Mouse (Mus musculus): ENCODE measurements around the gene Gm47283.
"Not testable (repeated sequence)": the region's sequence is repeated elsewhere in the genome, so short reads cannot be mapped to it uniquely, and the experiment has no call there.

Gene Gm47283

DNA sequence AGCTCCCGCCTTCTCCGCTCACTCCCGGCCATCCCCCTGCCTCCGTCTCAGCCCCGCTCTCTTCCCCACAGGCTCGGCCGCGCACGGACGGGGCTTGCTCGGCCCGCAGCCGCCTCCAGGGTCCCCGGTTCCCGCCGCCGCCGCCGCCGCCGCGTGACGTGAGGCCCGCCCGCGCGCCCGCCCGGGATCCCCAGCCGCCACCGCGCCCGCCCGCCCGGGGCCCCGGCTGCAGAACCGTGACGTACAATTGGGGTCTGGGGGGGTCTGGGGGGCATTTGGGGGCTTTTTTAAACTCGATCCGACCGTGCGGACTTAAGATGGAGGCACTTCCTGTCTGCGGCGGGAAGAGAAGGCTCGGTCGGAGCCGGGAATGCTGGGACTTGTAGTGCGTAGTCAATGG, at the start of gene Gm47283:
TSS of gene Gm47283 (plus strand) at position 301 of the 400 bp plus-strand sequence.
- not testable (repeated sequence) for DNase-seq (ENCODE audit: low read depth, low spot score)

DNA sequence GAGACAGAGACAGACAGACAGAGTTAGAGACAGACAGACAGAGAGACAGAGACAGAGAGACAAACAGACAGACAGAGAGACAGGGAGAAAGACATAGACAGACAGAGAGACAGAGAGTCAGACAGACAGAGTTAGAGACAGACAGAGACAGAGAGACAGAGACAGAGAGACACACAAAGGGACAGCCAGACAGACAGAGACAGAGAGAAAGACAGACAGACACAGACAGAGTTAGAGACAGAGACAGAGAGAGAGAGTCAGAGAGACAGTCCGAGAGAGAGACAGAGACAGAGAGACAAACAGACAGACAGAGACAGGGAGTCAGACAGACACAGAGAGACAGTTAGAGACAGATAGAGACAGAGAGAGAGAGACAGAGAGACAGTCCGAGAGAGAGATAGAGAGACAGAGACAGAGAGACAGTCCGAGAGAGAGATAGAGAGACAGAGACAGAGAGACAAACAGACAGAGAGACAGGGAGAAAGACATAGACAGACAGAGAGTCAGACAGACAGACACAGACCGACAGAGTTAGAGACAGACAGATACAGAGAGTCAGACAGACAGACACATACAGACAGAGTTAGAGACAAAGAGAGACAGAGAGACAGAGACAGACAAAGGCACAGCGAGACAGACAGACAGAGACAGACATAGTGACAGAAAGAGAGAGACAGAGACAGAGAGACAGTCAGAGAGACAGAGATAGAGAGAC, 49.2 kb upstream of the Gm47283 start:
- DNase-seq (ENCODE audit: low read depth, low spot score): not testable (repeated sequence)

DNA sequence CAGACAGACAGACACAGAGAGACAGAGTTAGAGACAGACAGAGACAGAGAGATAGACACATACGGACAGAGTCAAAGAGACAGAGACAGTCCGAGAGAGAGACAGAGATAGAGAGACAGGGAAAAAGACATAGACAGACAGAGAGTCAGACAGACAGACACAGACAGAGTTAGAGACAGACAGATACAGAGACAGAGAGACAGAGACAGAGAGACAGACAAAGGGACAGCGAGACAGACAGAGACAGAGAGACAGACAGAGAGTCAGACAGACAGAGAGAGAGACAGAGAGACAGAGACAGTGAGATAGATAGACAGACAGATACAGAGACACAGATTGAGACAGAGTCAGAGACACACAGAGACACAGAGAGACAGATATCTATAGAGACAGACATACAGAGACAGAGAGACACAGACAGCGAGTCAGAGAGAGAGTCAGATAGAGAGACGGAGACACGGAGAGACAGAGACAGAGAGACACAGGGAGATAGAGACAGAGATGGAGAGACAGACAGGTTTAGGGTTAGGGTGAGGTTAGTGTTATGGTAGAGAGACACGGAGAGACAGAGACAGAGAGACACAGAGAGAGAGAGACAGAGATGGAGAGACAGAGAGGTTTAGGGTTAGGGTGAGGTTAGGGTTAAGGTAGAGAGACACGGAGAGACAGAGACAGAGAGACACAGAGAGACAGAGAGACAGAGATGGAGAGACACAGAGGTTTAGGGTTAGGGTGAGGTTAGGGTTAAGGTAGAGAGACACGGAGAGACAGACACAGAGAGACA, 48.1 kb upstream of the Gm47283 start:
- DNase-seq (ENCODE audit: low read depth, low spot score): not testable (repeated sequence)

DNA sequence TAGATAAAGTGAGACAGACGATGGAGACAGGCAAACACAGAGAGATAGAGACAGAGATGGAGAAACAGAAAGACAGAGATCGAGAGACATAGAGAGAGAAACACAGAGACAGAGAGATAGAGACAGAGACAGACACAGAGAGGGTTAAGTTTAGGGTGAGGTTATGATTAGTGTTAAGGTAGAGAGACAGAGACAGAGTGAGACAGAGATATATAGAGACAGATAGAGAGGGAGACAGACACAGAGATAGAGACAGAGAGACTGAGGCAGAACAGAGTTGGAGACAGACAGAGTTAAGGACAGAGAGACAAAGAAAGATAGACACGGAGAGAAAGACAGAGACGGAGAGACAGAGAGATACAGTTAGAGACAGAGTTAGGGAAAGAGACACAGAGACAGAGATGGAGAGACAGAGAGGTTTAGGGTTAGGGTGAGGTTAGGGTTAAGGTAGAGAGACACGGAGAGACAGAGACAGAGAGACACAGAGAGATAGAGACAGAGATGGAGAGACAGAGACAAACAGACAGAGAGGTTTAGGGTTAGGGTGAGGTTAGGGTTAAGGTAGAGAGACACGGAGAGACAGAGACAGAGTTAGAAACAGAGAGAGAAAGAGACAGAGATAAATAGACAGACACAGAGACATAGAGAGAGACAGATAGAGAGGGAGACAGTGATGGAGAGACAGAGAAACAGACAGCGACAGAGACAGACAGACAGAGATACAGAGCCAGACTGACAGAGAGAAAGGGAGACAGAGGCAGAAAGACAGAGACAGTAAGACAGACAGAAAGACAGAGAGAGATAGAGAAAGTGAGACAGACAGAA, 46.7 kb upstream of the Gm47283 start:
- no peak for DNase-seq (ENCODE audit: low read depth, low spot score)

DNA sequence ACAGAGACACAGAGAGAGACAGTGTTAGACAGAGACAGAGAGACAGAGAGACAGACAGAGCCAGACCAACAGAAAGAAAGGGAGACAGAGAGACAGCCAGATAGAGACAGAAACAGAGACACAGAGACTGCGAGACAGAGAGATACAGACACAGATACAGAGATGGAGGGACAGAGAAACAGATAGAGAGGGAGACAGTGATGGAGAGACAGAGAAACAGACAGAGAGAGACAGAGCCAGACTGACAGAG, 46.2 kb upstream of the Gm47283 start:
- DNase-seq (ENCODE audit: low read depth, low spot score): no peak

DNA sequence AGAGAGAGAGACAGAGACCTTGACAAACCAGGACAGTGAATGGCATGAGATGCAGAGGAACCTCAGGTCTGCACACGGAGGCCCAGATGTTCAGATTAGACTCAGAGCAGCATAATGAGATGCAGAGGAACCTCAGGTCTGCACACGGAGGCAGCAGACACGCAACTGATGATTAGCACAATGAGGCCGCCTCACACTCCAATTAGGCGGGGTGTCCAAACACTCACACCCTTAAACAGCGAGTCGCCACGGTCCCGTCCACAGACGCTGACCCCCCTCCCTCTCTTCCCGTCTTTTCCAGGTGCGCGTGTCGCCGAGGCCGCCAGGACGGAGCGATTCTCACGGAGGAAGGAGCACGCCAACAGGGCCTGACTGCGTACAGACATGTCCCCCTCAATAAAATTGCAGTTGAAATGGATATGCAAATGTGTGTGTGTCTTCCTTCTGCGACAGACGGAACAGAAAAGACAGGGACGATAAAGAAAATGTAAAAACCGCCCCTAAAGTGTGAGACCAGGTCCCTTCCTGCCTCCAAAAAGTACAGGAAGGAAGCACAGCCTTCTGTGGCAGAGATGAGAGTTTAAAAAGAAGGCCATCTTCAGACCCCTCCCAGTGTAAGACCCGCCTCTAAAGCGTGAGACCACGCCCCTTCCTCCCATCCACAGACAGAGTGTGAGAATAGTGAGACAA, 45.6 kb upstream of the Gm47283 start:
- DNase-seq (ENCODE audit: low read depth, low spot score): not testable (repeated sequence)

DNA sequence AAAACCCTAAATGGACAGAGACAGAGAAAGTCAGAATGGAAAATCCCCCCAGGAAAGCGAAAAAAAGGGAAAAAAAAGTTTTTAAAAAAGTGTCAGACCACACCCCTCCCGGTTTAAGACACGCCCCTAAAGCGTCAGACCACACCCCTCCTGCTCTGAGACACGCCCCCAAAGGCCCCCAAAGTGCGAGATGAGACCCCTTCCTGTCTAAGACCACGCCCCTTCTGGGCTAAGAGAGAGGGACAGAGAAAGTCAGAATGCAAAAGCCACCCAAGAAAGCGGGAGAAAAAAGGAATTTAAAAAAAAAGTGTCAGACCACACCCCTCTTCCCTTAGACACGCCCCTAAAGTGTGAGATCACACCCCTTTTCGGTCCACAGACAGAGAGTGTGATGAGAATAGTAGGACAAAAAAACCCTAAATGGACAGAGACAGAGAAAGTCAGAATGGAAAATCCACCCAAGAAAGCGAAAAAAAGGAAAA, 45.0 kb upstream of the Gm47283 start:
- DNase-seq (ENCODE audit: low read depth, low spot score): not testable (repeated sequence)

DNA sequence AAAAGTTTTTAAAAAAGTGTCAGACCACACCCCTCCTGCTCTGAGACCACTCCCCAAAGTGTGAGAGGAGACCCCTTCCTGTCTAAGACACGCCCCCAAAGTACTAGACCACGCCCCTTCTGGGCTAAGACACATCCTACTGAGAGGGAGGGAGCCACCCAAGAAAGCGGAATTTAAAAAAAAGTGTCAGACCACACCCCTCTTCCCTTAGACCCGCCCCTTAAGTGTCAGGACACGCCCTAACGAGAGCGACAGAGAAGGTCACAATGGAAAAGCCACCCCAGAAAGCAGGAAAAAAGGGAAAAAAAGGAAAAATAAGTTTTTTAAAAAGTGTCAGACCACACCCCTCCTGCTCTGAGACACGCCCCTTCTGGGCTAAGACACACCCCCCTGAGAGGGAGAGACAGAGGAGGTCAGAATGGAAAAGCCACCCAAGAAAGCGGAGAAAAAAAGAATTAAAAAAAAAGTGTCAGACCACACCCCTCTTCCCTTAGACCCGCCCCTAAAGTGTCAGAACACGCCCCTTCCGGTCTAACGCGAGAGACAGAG, 44.5 kb upstream of the Gm47283 start:
- DNase-seq (ENCODE audit: low read depth, low spot score): no peak

DNA sequence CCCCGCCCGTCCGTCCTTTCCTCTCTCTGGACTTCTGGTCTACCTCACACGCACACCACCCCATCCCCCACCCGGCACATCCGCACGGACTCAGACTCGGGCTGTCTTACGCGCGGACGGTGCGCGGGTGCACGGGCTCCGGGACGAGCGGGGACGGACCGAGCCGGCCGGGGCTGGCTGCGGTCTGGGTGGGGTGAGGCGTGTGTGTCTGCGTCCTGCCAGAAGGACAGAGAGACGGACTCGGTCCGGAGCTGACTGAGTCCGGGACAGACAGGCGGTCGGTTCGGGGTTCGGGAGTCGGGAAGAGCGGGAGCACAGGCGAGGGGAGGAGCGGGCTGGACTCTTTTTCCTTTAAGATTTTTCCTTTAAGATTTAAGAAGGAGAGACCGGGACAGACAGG, 43.5 kb upstream of the Gm47283 start:
- not testable (repeated sequence) for DNase-seq (ENCODE audit: low read depth, low spot score)

DNA sequence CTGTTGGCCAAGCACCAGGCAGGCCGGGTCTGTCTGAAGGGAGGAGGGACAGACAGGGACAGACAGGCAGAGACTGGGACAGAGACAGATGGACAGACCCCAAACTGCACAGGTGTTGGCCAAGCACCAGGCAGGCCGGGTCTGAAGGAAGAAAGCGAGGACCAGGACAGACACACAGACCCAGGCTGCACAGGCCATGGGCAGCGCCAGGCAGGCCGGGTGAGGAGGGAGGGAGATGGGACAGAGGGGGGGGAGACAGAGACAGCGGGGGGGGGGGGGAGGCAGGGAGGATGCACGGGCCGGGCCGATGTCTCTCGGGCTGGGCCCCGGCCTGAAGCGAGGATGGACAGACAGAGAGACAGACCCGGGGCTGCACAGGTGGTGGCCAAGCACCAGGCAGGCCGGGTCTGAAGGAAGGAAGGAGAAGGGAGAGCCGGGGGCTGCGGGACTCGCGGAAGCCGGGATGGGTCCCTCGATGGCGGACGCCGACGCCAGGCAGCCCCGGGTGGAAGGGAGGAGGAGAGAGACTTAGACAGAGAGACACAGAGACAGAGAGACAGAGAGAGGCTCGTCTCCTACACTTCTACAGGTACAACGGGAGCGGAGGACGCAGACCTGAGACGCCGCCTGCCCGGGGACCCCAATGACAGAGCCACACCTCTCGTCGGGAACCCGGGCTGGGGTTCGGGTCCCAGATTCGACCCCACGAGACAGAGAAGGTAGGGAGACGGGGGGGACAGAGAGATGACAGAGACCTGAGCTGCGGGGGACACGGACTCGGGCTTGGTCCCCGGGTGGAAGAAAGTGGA, 42.9 kb upstream of the Gm47283 start:
- not testable (repeated sequence) for DNase-seq (ENCODE audit: low read depth, low spot score)

DNA sequence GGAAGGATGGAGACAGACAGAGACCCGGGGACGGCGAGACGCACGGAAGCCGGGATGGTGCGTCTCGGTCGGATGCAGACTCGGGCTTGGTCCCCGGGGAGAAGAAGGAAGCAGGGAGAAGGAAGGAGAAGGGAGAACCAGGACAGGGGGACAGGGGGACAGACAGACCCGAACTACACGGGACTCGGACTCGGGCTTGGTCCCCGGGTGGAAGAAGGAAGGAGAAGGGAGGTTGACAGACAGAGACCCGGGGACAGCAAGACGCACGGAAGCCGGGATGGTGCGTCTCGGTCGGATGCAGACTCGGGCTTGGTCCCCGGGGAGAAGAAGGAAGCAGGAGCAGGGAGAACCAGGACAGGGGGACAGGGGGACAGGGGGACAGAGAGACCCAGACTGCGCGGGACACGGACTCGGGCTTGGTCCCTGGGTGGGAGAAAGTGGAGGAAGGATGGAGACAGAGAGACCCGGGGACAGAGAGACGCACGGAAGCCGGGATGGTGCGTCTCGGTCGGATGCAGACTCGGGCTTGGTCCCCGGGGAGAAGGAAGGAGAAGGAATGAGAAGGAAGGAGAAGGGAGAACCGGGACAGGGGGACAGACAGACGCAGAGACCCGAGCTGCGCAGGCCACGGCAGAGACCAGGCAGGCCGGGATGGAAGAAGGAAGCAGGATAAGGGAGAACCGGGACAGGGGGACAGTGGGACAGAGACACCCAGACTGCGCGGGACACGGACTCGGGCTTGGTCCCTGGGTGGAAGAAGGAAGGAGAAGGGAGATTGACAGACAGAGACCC, 42.1 kb upstream of the Gm47283 start:
- DNase-seq (ENCODE audit: low read depth, low spot score): not testable (repeated sequence)

DNA sequence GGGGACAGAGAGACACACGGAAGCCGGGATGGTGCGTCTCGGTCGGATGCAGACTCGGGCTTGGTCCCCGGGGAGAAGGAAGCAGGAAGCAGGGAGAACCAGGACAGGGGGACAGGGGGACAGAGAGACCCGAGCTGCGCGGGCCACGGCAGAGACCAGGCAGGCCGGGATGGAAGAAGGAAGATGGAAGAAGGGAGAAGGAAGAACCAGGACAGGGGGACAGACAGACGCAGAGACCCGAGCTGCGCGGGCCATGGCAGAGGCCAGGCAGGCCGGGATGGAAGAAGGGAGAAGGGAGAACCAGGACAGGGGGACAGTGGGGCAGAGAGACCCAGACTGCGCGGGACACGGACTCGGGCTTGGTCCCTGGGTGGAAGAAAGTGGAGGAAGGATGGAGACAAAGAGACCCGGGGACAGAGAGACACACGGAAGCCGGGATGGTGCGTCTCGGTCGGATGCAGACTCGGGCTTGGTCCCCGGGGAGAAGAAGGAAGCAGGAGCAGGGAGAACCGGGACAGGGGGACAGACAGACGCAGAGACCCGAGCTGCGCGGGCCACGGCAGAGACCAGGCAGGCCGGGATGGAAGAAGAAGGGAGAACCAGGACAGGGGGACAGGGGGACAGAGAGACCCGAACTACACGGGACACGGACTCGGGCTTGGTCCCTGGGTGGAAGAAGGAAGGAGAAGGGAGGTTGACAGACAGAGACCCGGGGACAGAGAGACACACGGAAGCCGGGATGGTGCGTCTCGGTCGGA, 41.3 kb upstream of the Gm47283 start:
- DNase-seq (ENCODE audit: low read depth, low spot score): not testable (repeated sequence)

DNA sequence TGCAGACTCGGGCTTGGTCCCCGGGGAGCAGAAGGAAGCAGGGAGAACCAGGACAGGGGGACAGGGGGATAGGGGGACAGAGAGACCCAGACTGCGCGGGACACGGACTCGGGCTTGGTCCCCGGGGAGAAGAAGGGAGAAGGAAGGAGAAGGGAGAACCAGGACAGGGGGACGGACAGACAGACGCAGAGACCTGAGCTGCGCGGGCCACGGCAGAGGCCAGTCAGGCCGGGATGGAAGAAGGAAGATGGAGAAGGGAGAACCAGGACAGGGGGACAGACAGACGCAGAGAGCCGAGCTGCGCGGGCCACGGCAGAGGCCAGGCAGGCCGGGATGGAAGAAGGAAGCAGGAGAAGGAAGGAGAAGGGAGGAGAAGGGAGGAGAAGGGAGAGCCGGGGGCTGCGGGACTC, 40.7 kb upstream of the Gm47283 start:
- no peak for DNase-seq (ENCODE audit: low read depth, low spot score)

DNA sequence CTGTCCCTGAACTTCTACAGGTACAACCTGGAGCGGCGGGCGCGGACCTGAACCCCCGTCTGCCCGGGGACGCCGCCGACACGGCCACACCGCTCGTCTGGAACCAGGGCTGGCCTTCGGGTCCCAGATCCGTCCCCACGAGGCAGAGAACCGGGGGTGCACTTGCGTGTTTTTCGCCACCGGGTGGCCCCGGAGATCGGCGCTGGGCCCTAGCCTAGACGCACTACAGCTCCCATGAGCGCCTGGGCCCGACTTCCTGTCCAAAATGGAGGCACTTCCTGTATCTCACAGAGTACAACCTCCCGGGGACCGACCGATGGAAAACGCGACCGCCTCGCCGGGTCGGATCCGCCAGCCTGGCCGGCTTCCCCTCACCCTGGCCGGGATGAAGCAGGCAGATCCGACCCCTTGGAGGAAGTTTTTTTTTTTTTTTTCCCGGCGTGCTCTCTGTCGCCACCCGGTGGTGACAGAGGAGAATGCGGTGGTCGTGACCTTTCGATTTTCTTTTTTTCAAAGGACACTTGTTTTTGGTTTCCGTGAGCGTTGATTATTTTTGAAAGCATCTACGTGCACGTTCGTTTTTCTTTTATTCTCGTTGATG, 40.1 kb upstream of the Gm47283 start:
- not testable (repeated sequence) for DNase-seq (ENCODE audit: low read depth, low spot score)

DNA sequence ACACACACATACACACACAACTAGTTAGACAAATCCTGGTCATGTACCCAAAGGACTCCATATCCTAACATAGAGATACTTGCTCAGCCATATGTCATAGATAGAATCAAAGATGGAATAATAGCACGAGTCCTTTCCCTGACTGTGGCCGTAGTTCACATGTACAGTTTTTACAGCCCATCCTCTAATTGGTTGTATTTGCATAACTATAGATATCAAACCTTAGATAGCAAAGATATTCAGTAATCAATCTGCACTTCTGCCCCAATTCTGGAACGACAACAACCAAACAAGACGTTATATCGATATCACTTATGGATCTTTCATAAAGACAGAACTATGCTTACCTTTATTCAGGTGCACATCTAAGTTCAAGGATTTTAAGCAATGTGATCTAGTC, 39.3 kb upstream of the Gm47283 start:
- DNase-seq (ENCODE audit: low read depth, low spot score): not testable (repeated sequence)

DNA sequence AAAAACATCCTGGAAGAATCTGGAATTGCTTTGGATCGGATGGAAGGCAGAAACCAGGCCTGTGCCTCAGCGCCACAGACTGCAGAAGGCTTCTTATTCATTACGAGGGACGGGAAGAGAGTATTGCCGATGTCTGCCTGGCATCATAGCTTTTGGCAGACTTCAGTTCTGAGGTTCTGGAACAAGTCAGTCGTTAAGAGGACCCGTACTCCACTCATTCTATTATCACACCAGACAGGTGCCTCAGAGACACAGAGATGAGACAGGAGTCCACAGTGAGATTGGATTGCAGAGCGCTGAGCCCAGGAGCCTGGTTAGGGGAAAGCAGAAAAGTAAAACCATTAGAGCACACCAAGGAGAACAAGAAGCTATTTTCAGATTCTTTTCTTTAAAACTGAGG, 29.8 kb upstream of the Gm47283 start, which contains the start of gene Gm21860:
TSS of gene Gm21860 (minus strand) at position 101 of the 400 bp plus-strand sequence.
- not testable (repeated sequence) for DNase-seq (ENCODE audit: low read depth, low spot score)

DNA sequence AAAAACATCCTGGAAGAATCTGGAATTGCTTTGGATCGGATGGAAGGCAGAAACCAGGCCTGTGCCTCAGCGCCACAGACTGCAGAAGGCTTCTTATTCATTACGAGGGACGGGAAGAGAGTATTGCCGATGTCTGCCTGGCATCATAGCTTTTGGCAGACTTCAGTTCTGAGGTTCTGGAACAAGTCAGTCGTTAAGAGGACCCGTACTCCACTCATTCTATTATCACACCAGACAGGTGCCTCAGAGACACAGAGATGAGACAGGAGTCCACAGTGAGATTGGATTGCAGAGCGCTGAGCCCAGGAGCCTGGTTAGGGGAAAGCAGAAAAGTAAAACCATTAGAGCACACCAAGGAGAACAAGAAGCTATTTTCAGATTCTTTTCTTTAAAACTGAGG, 54.5 kb downstream of the Gm47283 start, which contains the start of gene Gm21748:
TSS of gene Gm21748 (minus strand) at position 101 of the 400 bp plus-strand sequence.
- DNase-seq (ENCODE audit: low read depth, low spot score): not testable (repeated sequence)
